32 mouse cellular contexts compared by ENCODE assay signal in the genomic region with DNA sequence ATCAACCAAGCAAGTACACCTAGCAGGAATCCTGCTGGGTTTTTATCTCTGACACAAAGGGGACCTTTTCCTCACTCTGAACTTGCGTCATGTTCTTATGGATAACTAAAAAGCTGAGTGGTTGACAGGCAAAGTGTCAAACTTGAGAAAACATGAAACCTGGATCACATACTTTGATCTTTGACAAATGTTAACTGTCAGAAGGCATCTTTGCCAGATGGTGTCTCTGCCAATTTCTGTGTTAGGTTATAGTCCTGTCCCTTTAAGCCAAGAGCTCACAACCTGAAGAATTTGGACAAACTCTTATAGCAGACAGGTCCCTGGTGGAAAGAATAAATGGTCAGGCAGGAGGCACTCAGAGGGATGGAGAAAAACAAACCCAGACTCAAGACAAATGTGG.
"Had no signal": no experiment of that assay in that cellular context is flagged by ENCODE, and none has a peak within 500 bp of the region (broad histone marks: within the 10 kb centered on the region; RNA-seq: fewer than 3 reads in every experiment).

No protein-coding gene starts in this region.

- ATAC-seq: hindbrain, embryonic 16.5 days; hindbrain, postnatal 0 days; inflammation-experienced regulatory T-cells, adult 6 months; intestine, embryonic 15.5 days; intestine, embryonic 16.5 days; intestine, postnatal 0 days had no signal

- H3K9me3 ChIP-seq: hindbrain, embryonic 15.5 days; intestine, embryonic 15.5 days had no signal

- H3K9ac ChIP-seq: heart, embryonic 12.5 days; heart, embryonic 13.5 days; heart, embryonic 15.5 days; hindbrain, embryonic 12.5 days; hindbrain, embryonic 13.5 days; hindbrain, embryonic 14.5 days; hindbrain, embryonic 15.5 days; intestine, embryonic 15.5 days; kidney, embryonic 15.5 days had no signal

- H3K27me3 ChIP-seq: heart, embryonic 12.5 days; heart, embryonic 13.5 days; heart, embryonic 15.5 days; hindbrain, embryonic 12.5 days; hindbrain, embryonic 13.5 days; hindbrain, embryonic 15.5 days; intestine, embryonic 15.5 days; kidney, embryonic 15.5 days had no signal

- H3K4me3 ChIP-seq: heart, adult 2 months; heart, embryonic 10.5 days; heart, embryonic 12.5 days; heart, embryonic 13.5 days; heart, embryonic 15.5 days; hindbrain, embryonic 10.5 days; hindbrain, embryonic 12.5 days; hindbrain, embryonic 13.5 days; hindbrain, embryonic 15.5 days; intestine, embryonic 15.5 days; kidney, embryonic 15.5 days; layer of hippocampus, adult 2 months; left cerebral cortex, adult 2 months had no signal

- H3K4me2 ChIP-seq: heart, embryonic 11.5 days; heart, embryonic 12.5 days; heart, embryonic 13.5 days; heart, embryonic 15.5 days; hindbrain, embryonic 12.5 days; hindbrain, embryonic 13.5 days; hindbrain, embryonic 14.5 days; hindbrain, embryonic 15.5 days; intestine, embryonic 15.5 days; kidney, embryonic 15.5 days had no signal

- H3K27ac ChIP-seq: heart, adult 2 months; heart, embryonic 10.5 days; heart, embryonic 13.5 days; heart, embryonic 15.5 days; hindbrain, embryonic 10.5 days; hindbrain, embryonic 12.5 days; hindbrain, embryonic 13.5 days; hindbrain, embryonic 14.5 days; hindbrain, embryonic 15.5 days; hindbrain, postnatal 0 days; intestine, embryonic 15.5 days; kidney, embryonic 15.5 days; kidney, postnatal 0 days; layer of hippocampus, adult 2 months; left cerebral cortex, adult 2 months had no signal

- DNase-seq: heart, adult 18-20 months; heart, adult 2 months; heart, postnatal 10 days; heart, postnatal 14 days; heart, postnatal 36 days; heart, postnatal 4 days; kidney, adult 11 months; kidney, postnatal 10 days; kidney, postnatal 25 days; kidney, postnatal 4 days; layer of hippocampus, adult 9-11 months; layer of hippocampus, postnatal 36 days had no signal

- H3K36me3 ChIP-seq: heart, embryonic 10.5 days; heart, embryonic 12.5 days; heart, embryonic 13.5 days; heart, embryonic 15.5 days; hindbrain, embryonic 10.5 days; hindbrain, embryonic 12.5 days; hindbrain, embryonic 13.5 days; hindbrain, embryonic 15.5 days; intestine, embryonic 15.5 days; kidney, embryonic 15.5 days had no signal
